Mouse (Mus musculus) myocyte (in vitro differentiated cells): Measurements from ENCODE around the gene Psmd1. TPM values are rescaled to one million over a fixed set of nuclear protein-coding genes. Genes with fewer than 3 reads are reported as not detected.
A peak's percentile ranks its signal among the peaks of the same experiment; 100 is the strongest.

Experiments
- H3K27me3 ChIP-seq: one replicate; pipeline ENCODE4 v1.6.1; 2011; ENCODE audit not compliant: control insufficient read depth, insufficient read depth, insufficient read length
- H3K36me3 ChIP-seq: one replicate; pipeline ENCODE4 v1.6.1; 2011; ENCODE audit not compliant: control insufficient read depth, insufficient read depth
- H3K4me2 ChIP-seq: one replicate; pipeline ENCODE4 v1.6.1; 2011; ENCODE audit warnings: low read depth, control low read depth
- H3K4me3 ChIP-seq: one replicate; pipeline ENCODE4 v1.5.1; 2011; ENCODE audit warnings: mild to moderate bottlenecking, control low read depth, moderate library complexity
- H3K79me2 ChIP-seq: one replicate; pipeline ENCODE4 v1.6.1; 2011; ENCODE audit not compliant: control insufficient read depth, insufficient read depth
- H3ac ChIP-seq: one replicate; pipeline ENCODE4 v1.6.1; 2011; ENCODE audit not compliant: control insufficient read depth, insufficient read length
- CEBPB ChIP-seq: IDR thresholded peaks from 2 replicates; pipeline ENCODE4 v1.6.1; 2011; ENCODE audit warnings: mild to moderate bottlenecking, moderate library complexity; ENCODE audit not compliant: poor library complexity, insufficient read depth, severe bottlenecking
- E2F4 ChIP-seq: IDR thresholded peaks from one replicate; pipeline ENCODE4 v1.6.1; 2011; ENCODE audit warnings: mild to moderate bottlenecking, control low read depth, moderate library complexity; ENCODE audit not compliant: insufficient read depth
- MAX ChIP-seq: IDR thresholded peaks from one replicate; pipeline ENCODE4 v1.6.1; 2011; ENCODE audit warnings: low read depth, mild to moderate bottlenecking, control low read depth
- MYOD1 ChIP-seq, 3 experiments: IDR thresholded peaks; one replicate each; pipeline ENCODE4 v1.6.1; 2011; ENCODE audit warnings: control low read depth in 2 of 3, low read depth in 2 of 3, mild to moderate bottlenecking in 2 of 3, moderate library complexity in 1 of 3; ENCODE audit not compliant: insufficient read length in 2 of 3, control insufficient read depth in 1 of 3
- MYOG ChIP-seq, 3 experiments: IDR thresholded peaks; one replicate each; pipeline ENCODE4 v1.6.1; 2011; ENCODE audit warnings: control low read depth in 2 of 3, low read depth in 2 of 3, mild to moderate bottlenecking in 2 of 3; ENCODE audit not compliant: insufficient read length in 2 of 3, control insufficient read depth in 1 of 3, insufficient read depth in 1 of 3
- POLR2A ChIP-seq: IDR thresholded peaks from one replicate; pipeline ENCODE4 v1.6.1; 2011; ENCODE audit warnings: low read depth, mild to moderate bottlenecking, control low read depth, moderate library complexity; ENCODE audit not compliant: insufficient read length
- POLR2AphosphoS2 ChIP-seq: IDR thresholded peaks from one replicate; pipeline ENCODE4 v1.6.1; 2011; ENCODE audit warnings: low read depth, control low read depth; ENCODE audit not compliant: insufficient read length
- REST ChIP-seq: IDR thresholded peaks from one replicate; pipeline ENCODE4 v1.6.1; 2011; ENCODE audit warnings: mild to moderate bottlenecking, control low read depth, moderate library complexity; ENCODE audit not compliant: insufficient read depth, insufficient read length
- SRF ChIP-seq: IDR thresholded peaks from one replicate; pipeline ENCODE4 v1.6.1; 2011; ENCODE audit warnings: low read depth; ENCODE audit not compliant: control insufficient read depth, insufficient read length
- TCF12 ChIP-seq: IDR thresholded peaks from one replicate; pipeline ENCODE4 v1.6.1; 2011; ENCODE audit warnings: mild to moderate bottlenecking, control low read depth; ENCODE audit not compliant: poor library complexity, insufficient read depth, severe bottlenecking
- TCF3 ChIP-seq: IDR thresholded peaks from one replicate; pipeline ENCODE4 v1.6.1; 2011; ENCODE audit warnings: low read depth, control low read depth; ENCODE audit not compliant: insufficient read length
- USF1 ChIP-seq: IDR thresholded peaks from one replicate; pipeline ENCODE4 v1.6.1; 2011; ENCODE audit warnings: low read depth, mild to moderate bottlenecking, control low read depth, moderate library complexity
- polyA plus RNA-seq: library from polyadenylated mRNA; unstranded; fragments of >200 nt; fragmentation: generic; extraction: Trizol; gene quantifications from one replicate; pipeline ENCODE4 v1.2.1, GENCODE M21; 2012; ENCODE audit warnings: missing spikeins

Psmd1 gene
- polyA plus RNA-seq, 1 experiment, result 97.2 TPM

GRCm38 (mm10) chr1:86058856-86059769 is 5.1 kb upstream of the Psmd1 start:
- H3K36me3 ChIP-seq, result no peaks in the 10 kb centered on the region
- H3K27me3 ChIP-seq, result peaks cover 10% of the 10 kb centered on the region
- H3K4me2 ChIP-seq, result peak overlapping the region; percentile 74
- no peak overlapping the region for H3ac ChIP-seq
- H3K4me3 ChIP-seq, result peak overlapping the region; percentile 10
- no peak for TF ChIP-seq TCF12
- no peaks in the 10 kb centered on the region for H3K79me2 ChIP-seq

- no peak for TF ChIP-seq POLR2AphosphoS2
- TF ChIP-seq MYOD1 (IDR thresholded peaks at IDR 0.05; ENCODE audit: control insufficient read depth in 1 of 3, insufficient read length in 2 of 3, low read depth in 2 of 3), result no peak
- TF ChIP-seq POLR2A, result no peak
- no peak for TF ChIP-seq CEBPB
- H3K36me3 ChIP-seq, result no peaks in the 10 kb centered on the region
- no peaks in the 10 kb centered on the region for H3K27me3 ChIP-seq
- H3K4me2 ChIP-seq, result no peak overlapping the region
- no peak overlapping the region for H3K4me3 ChIP-seq
- peaks cover 30% of the 10 kb centered on the region for H3K79me2 ChIP-seq
- H3ac ChIP-seq, result no peak overlapping the region
Measured at GRCm38 (mm10) chr1:86062523-86062922, 1.7 kb upstream of the Psmd1 start.

DNA sequence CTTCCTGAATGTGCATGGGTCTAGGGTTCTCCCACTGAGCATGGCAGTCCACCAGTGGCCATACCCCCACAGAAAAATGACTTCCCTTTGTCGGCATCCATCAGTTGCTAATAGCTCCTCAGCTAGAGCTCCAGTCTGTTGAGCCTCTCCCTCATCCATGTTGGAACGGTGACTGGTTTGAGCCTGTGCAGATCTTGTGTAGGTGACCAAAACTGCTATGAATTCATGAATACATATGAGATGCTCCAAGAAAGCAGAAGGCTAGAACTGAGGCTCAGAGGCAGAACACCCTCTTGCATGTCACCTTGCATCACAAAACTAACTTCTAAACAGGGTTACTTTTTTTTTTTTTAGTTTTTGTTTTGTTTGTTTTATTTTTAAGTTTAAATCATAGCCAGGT is 12.4 kb downstream of the Psmd1 start:
- H3K27me3 ChIP-seq, result no peaks in the 10 kb centered on the region
- H3K36me3 ChIP-seq, result peaks cover 73% of the 10 kb centered on the region
- no peak overlapping the region for H3ac ChIP-seq
- no peak overlapping the region for H3K4me3 ChIP-seq
- no peak for TF ChIP-seq SRF
- no peak for TF ChIP-seq REST
- no peak for TF ChIP-seq TCF3
- no peak for TF ChIP-seq E2F4
- TF ChIP-seq MYOD1 (IDR thresholded peaks at IDR 0.05; ENCODE audit: control insufficient read depth in 1 of 3, insufficient read length in 2 of 3, low read depth in 2 of 3), result no peak
- no peak for TF ChIP-seq USF1
- TF ChIP-seq POLR2A, result no peak
- TF ChIP-seq TCF12, result no peak
- TF ChIP-seq POLR2AphosphoS2, result no peak
- TF ChIP-seq MAX, result no peak
- TF ChIP-seq CEBPB, result no peak
- no peak for TF ChIP-seq MYOG (IDR thresholded peaks at IDR 0.05; ENCODE audit: control insufficient read depth in 1 of 3, insufficient read depth in 1 of 3, insufficient read length in 2 of 3, low read depth in 2 of 3)
- H3K4me2 ChIP-seq, result no peak overlapping the region
- H3K79me2 ChIP-seq, result no peaks in the 10 kb centered on the region

GRCm38 (mm10) chr1:86094413-86094812 is 30.2 kb downstream of the Psmd1 start:
- Histone ChIP-seq H3K4me2 (no peak overlapping the region), H3K4me3 (no peak overlapping the region), H3K79me2 (peaks cover 7% of the 10 kb centered on the region), H3K36me3 (peaks cover 60% of the 10 kb centered on the region), H3ac (no peak overlapping the region), H3K27me3 (no peaks in the 10 kb centered on the region)
- TF ChIP-seq TCF3 (no peak), MYOG (IDR thresholded peaks at IDR 0.05; ENCODE audit: control insufficient read depth in 1 of 3, insufficient read depth in 1 of 3, insufficient read length in 2 of 3, low read depth in 2 of 3) (no peak), CEBPB (no peak), MAX (no peak), POLR2AphosphoS2 (no peak), E2F4 (no peak), TCF12 (no peak), MYOD1 (IDR thresholded peaks at IDR 0.05; ENCODE audit: control insufficient read depth in 1 of 3, insufficient read length in 2 of 3, low read depth in 2 of 3) (no peak), REST (no peak), USF1 (no peak), SRF (no peak), POLR2A (no peak)

DNA sequence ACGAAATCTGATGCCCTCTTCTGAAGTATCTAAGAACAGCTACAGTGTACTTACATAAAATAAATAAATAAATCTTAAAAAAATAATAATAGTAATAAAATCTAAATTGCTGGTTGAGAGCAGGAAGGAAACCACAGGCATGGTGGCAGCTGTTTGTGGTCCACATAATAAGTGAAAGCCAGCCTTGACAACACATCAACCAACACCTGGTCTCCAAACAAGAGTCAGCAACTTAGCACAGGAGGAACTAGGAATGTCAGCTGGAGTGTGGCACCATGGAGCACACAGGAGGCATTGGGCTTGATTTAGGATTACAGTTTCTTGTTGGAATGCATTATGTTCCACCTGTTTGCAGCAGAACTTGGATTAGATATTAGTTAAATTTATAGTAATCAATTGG is 40.9 kb downstream of the Psmd1 start:
- Histone ChIP-seq H3K4me2 (no peak overlapping the region), H3ac (no peak overlapping the region), H3K27me3 (no peaks in the 10 kb centered on the region), H3K79me2 (peaks cover 14% of the 10 kb centered on the region), H3K36me3 (peaks cover 21% of the 10 kb centered on the region), H3K4me3 (no peak overlapping the region)
- peak; percentile 45 to 90 (median 87) for TF ChIP-seq MYOD1 (IDR thresholded peaks at IDR 0.05; ENCODE audit: control insufficient read depth in 1 of 3, insufficient read length in 2 of 3, low read depth in 2 of 3)
- TF ChIP-seq REST, result no peak
- TF ChIP-seq TCF12, result peak; percentile 72
- peak; percentile 45 for TF ChIP-seq TCF3
- no peak for TF ChIP-seq SRF
- TF ChIP-seq POLR2AphosphoS2, result no peak
- no peak for TF ChIP-seq POLR2A
- TF ChIP-seq MAX, result no peak
- no peak for TF ChIP-seq E2F4
- TF ChIP-seq MYOG (IDR thresholded peaks at IDR 0.05; ENCODE audit: control insufficient read depth in 1 of 3, insufficient read depth in 1 of 3, insufficient read length in 2 of 3, low read depth in 2 of 3), result peak; percentile 32 to 86 (median 56)
- no peak for TF ChIP-seq CEBPB
- no peak for TF ChIP-seq USF1
